Mouse (Mus musculus): ENCODE measurements around the gene Grap. TPM values are rescaled to one million over a fixed set of nuclear protein-coding genes. Genes with fewer than 3 reads are reported as not detected.

Grap gene
- polyA plus RNA-seq, 1 experiment from 2014 or later = 13.9 TPM

GRCm38 (mm10) chr11:61699460-61699859, 46.4 kb downstream of the Grap start:
- Histone ChIP-seq H3K4me1 (ENCODE audit: control insufficient read depth, insufficient read depth, low read length) (peaks cover 3% of the 10 kb centered on the region; the same call in 1 of the 2 replicates), H3K9me3 (replicated peaks; ENCODE audit: control insufficient read depth, low read length) (no peaks in the 10 kb centered on the region), H3K27me3 (ENCODE audit: control insufficient read depth, insufficient read depth, low read length) (no peaks in the 10 kb centered on the region), H3K4me2 (ENCODE audit: low read depth, low read length) (no peak overlapping the region), H3K27ac (ENCODE audit: low read length) (no peak overlapping the region), H3K9ac (ENCODE audit: low read length) (no peak overlapping the region), H3K4me3 (ENCODE audit: low read length) (no peak overlapping the region), H3K36me3 (ENCODE audit: control insufficient read depth, insufficient read depth) (no peaks in the 10 kb centered on the region)
- WGBS = 76% methylated on average over 5 of the region's 5 CpGs
- no peak for ATAC-seq (replicated peaks; ENCODE audit: extremely low read depth, insufficient read depth, low FRiP score)

DNA sequence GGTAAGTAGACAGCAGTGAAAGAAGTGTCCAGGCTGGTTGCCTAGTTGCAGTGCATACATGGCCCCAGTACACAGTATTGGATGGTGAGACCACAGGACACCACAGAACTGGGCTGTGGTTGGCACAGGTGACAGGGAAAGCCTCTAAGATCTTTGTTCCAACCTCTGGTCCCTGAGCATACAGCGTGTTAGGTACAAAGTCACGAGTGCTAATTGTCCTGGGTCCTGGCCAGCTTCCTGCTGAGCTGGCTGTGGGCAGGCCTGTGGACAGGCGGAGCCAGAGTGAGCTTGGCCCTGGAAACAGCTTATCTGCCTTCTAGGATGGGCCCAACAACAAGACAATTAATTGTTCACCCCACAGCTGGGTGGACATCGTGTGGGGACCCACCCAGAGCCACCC, 46.9 kb downstream of the Grap start:
- 50% methylated on average over 4 of the region's 4 CpGs for WGBS
- no peak for ATAC-seq (replicated peaks; ENCODE audit: extremely low read depth, insufficient read depth, low FRiP score)

DNA sequence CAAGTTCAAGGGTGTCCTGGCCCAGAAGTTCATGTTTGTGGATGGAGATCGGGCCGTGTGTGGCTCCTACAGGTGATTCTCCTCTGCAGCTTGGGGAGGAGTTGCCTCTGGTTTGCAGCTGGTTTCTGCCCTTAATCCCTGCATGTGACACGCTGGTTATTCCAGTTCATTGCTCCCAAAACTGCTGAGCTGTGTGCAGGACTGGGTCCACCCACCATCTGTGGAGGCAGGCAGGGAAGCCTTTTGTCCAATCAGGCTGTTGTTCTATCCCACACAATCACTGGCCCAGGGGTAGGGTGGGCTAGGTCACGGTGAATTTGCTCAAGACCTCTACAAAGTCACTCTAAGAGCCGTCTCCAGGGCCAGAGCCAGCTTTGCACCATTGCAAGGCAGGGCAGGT, 48.6 kb downstream of the Grap start:
- 79% methylated on average over 5 of the region's 5 CpGs for WGBS
- peaks cover 3% of the 10 kb centered on the region; the same call in 1 of the 2 replicates for H3K4me1 ChIP-seq (ENCODE audit: control insufficient read depth, insufficient read depth, low read length)
- H3K27me3 ChIP-seq (ENCODE audit: control insufficient read depth, insufficient read depth, low read length) = no peaks in the 10 kb centered on the region
- ATAC-seq (replicated peaks; ENCODE audit: extremely low read depth, insufficient read depth, low FRiP score) = no peak
- no peak overlapping the region for H3K4me3 ChIP-seq (ENCODE audit: low read length)
- H3K27ac ChIP-seq (ENCODE audit: low read length) = no peak overlapping the region
- no peaks in the 10 kb centered on the region for H3K36me3 ChIP-seq (ENCODE audit: control insufficient read depth, insufficient read depth)
- no peaks in the 10 kb centered on the region for H3K9me3 ChIP-seq (replicated peaks; ENCODE audit: control insufficient read depth, low read length)
- H3K9ac ChIP-seq (ENCODE audit: low read length) = no peak overlapping the region
- H3K4me2 ChIP-seq (ENCODE audit: low read depth, low read length) = no peak overlapping the region

More for the DNA sequence above, 46.9 kb downstream of the Grap start:
- no peak overlapping the region for H3K9ac ChIP-seq (ENCODE audit: low read length)
- H3K4me2 ChIP-seq (ENCODE audit: low read depth, low read length) = no peak overlapping the region
- H3K27ac ChIP-seq (ENCODE audit: low read length) = no peak overlapping the region
- H3K9me3 ChIP-seq (replicated peaks; ENCODE audit: control insufficient read depth, low read length) = no peaks in the 10 kb centered on the region
- no peaks in the 10 kb centered on the region for H3K36me3 ChIP-seq (ENCODE audit: control insufficient read depth, insufficient read depth)
- H3K4me3 ChIP-seq (ENCODE audit: low read length) = no peak overlapping the region
- no peaks in the 10 kb centered on the region for H3K27me3 ChIP-seq (ENCODE audit: control insufficient read depth, insufficient read depth, low read length)
- peaks cover 3% of the 10 kb centered on the region; the same call in 1 of the 2 replicates for H3K4me1 ChIP-seq (ENCODE audit: control insufficient read depth, insufficient read depth, low read length)

DNA sequence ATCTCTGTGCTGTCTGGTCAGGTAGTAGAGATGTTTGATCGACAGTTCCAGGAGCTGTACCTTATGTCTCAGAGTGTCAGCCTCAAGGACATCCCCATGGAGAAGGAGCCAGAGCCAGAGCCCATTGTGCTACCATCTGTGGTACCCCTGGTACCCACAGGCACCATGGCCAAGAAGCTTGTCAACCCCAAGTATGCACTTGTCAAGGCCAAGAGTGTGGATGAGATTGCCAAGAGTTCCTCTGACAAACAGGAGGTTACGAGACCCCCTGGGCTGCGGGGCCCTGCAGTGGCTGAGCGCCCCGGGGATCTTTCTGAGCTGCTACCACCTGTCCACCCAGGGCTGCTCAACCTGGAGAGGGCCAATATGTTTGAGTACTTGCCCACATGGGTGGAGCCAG, 49.4 kb downstream of the Grap start:
- Histone ChIP-seq H3K9ac (ENCODE audit: low read length) (no peak overlapping the region), H3K4me2 (ENCODE audit: low read depth, low read length) (no peak overlapping the region), H3K4me1 (ENCODE audit: control insufficient read depth, insufficient read depth, low read length) (peaks cover 3% of the 10 kb centered on the region; the same call in 1 of the 2 replicates), H3K36me3 (ENCODE audit: control insufficient read depth, insufficient read depth) (no peaks in the 10 kb centered on the region), H3K27ac (ENCODE audit: low read length) (no peak overlapping the region), H3K4me3 (ENCODE audit: low read length) (no peak overlapping the region), H3K9me3 (replicated peaks; ENCODE audit: control insufficient read depth, low read length) (no peaks in the 10 kb centered on the region), H3K27me3 (ENCODE audit: control insufficient read depth, insufficient read depth, low read length) (no peaks in the 10 kb centered on the region)
- WGBS = 90% methylated on average over 5 of the region's 5 CpGs
- no peak for ATAC-seq (replicated peaks; ENCODE audit: extremely low read depth, insufficient read depth, low FRiP score)

GRCm38 (mm10) chr11:61705581-61705980, 52.5 kb downstream of the Grap start:
- Histone ChIP-seq H3K9ac (ENCODE audit: low read length) (no peak overlapping the region), H3K4me1 (ENCODE audit: control insufficient read depth, insufficient read depth, low read length) (no peaks in the 10 kb centered on the region), H3K4me2 (ENCODE audit: low read depth, low read length) (no peak overlapping the region), H3K36me3 (ENCODE audit: control insufficient read depth, insufficient read depth) (no peaks in the 10 kb centered on the region), H3K9me3 (replicated peaks; ENCODE audit: control insufficient read depth, low read length) (no peaks in the 10 kb centered on the region), H3K4me3 (ENCODE audit: low read length) (no peak overlapping the region), H3K27ac (ENCODE audit: low read length) (no peak overlapping the region), H3K27me3 (ENCODE audit: control insufficient read depth, insufficient read depth, low read length) (no peaks in the 10 kb centered on the region)
- no peak for ATAC-seq (replicated peaks; ENCODE audit: extremely low read depth, insufficient read depth, low FRiP score)
- 88% methylated on average over 2 of the region's 2 CpGs for whole genome bisulfite sequencing

DNA sequence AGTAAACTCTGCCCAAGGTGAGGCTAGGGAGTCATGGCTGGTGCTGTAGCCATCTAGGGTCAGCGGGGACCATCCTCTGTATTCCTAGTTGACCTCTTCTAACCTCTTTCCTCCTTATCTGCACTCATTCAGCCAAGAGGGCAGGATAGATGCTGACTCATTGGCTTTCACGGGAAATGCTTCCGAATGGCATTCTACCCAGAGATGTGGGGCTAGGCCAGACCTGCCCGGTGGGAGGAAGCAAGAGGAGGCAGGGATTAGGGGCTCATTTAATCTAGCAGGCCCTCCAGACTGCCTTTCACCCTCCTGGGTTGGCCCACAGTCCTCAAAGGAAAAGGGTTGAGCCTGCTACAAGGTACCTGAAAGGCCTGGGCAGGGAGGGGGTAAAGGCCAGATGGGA, 53.2 kb downstream of the Grap start:
- H3K9ac ChIP-seq (ENCODE audit: low read length) = no peak overlapping the region
- no peak overlapping the region for H3K27ac ChIP-seq (ENCODE audit: low read length)
- no peaks in the 10 kb centered on the region for H3K27me3 ChIP-seq (ENCODE audit: control insufficient read depth, insufficient read depth, low read length)
- H3K4me3 ChIP-seq (ENCODE audit: low read length) = no peak overlapping the region
- no peaks in the 10 kb centered on the region for H3K4me1 ChIP-seq (ENCODE audit: control insufficient read depth, insufficient read depth, low read length)
- no peak overlapping the region for H3K4me2 ChIP-seq (ENCODE audit: low read depth, low read length)
- H3K36me3 ChIP-seq (ENCODE audit: control insufficient read depth, insufficient read depth) = no peaks in the 10 kb centered on the region
- no peaks in the 10 kb centered on the region for H3K9me3 ChIP-seq (replicated peaks; ENCODE audit: control insufficient read depth, low read length)
- WGBS = 44% methylated on average over 4 of the region's 4 CpGs
- ATAC-seq (replicated peaks; ENCODE audit: extremely low read depth, insufficient read depth, low FRiP score) = no peak

DNA sequence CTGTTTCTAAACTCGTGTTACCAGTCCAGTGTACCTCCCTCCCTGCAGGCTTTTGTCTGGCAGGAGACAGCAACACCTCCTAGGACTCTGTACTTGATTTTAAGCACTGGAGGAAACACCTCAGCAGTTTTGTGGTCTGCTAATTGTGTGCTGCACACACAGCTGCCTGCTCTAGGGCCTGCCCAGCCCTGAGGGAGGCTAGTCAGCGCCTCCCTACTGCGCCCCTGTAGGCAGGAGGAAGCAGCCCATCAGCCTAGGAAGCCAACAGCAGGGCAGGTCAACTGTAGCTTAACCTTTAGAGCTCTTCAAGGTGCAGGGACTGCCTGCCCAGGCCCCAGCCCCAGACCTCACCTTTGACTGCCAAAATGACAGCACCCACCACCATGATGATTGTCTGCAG, 55.9 kb downstream of the Grap start:
- no peaks in the 10 kb centered on the region for H3K4me1 ChIP-seq (ENCODE audit: control insufficient read depth, insufficient read depth, low read length)
- no peaks in the 10 kb centered on the region for H3K27me3 ChIP-seq (ENCODE audit: control insufficient read depth, insufficient read depth, low read length)
- no peaks in the 10 kb centered on the region for H3K36me3 ChIP-seq (ENCODE audit: control insufficient read depth, insufficient read depth)
- no peak overlapping the region for H3K9ac ChIP-seq (ENCODE audit: low read length)
- no peak for ATAC-seq (replicated peaks; ENCODE audit: extremely low read depth, insufficient read depth, low FRiP score)
- no peak overlapping the region for H3K27ac ChIP-seq (ENCODE audit: low read length)
- no peaks in the 10 kb centered on the region for H3K9me3 ChIP-seq (replicated peaks; ENCODE audit: control insufficient read depth, low read length)
- no peak overlapping the region for H3K4me3 ChIP-seq (ENCODE audit: low read length)
- no peak overlapping the region for H3K4me2 ChIP-seq (ENCODE audit: low read depth, low read length)
- WGBS = 77% methylated on average over 3 of the region's 3 CpGs

GRCm38 (mm10) chr11:61713157-61713855, 60.2 kb downstream of the Grap start:
- no peaks in the 10 kb centered on the region for H3K36me3 ChIP-seq (ENCODE audit: control insufficient read depth, insufficient read depth)
- no peak for ATAC-seq (replicated peaks; ENCODE audit: extremely low read depth, insufficient read depth, low FRiP score)
- no peaks in the 10 kb centered on the region for H3K9me3 ChIP-seq (replicated peaks; ENCODE audit: control insufficient read depth, low read length)
- H3K9ac ChIP-seq (ENCODE audit: low read length) = no peak overlapping the region
- H3K27ac ChIP-seq (ENCODE audit: low read length) = no peak overlapping the region
- no peaks in the 10 kb centered on the region for H3K27me3 ChIP-seq (ENCODE audit: control insufficient read depth, insufficient read depth, low read length)
- no peak overlapping the region for H3K4me2 ChIP-seq (ENCODE audit: low read depth, low read length)
- no peak overlapping the region for H3K4me3 ChIP-seq (ENCODE audit: low read length)
- no peaks in the 10 kb centered on the region for H3K4me1 ChIP-seq (ENCODE audit: control insufficient read depth, insufficient read depth, low read length)
- WGBS = 65% methylated on average over 15 of the region's 15 CpGs

DNA sequence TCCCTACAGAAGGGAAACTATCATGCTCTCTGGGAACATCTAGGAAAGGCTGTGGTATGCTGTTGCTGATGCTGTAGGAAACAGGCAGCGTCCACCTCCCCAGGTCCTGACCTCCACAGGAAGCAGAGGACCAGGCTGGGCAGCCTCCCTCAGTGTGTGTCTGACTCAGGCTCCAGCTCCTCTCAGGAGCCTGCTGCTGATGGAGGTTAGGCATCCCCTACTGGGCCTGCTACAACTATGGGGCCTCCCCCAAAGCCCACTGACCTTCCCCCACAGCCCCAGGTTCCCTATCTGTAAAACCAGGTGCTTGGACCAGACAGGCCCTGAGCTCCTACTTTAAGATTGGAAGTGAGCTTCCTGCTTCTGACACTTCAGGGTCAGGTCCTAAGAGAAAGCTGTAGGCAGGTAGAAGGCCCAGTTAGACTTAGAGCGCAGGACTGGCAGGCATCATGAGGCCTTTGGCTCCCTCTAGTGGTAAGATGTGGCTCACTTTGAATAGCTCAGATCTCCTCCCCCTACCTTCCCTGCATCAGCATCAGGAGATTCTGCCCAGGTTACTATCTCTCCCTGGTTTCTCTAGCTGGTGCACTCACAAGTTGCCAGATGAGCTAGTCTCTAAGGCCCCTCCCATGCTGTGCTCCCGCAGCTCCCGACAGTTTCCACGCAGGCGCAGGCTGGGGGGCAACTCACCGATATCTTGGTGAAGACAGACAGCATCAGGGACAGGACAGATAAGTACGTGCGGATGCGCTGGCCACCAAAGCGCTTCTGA, 61.5 kb downstream of the Grap start:
- H3K9me3 ChIP-seq (replicated peaks; ENCODE audit: control insufficient read depth, low read length) = no peaks in the 10 kb centered on the region
- H3K9ac ChIP-seq (ENCODE audit: low read length) = no peak overlapping the region
- ATAC-seq (replicated peaks; ENCODE audit: extremely low read depth, insufficient read depth, low FRiP score) = peak; percentile 53
- H3K27ac ChIP-seq (ENCODE audit: low read length) = no peak overlapping the region
- H3K4me3 ChIP-seq (ENCODE audit: low read length) = no peak overlapping the region
- H3K4me1 ChIP-seq (ENCODE audit: control insufficient read depth, insufficient read depth, low read length) = no peaks in the 10 kb centered on the region
- 31% methylated on average over 11 of the region's 11 CpGs for WGBS
- H3K4me2 ChIP-seq (ENCODE audit: low read depth, low read length) = no peak overlapping the region
- no peaks in the 10 kb centered on the region for H3K36me3 ChIP-seq (ENCODE audit: control insufficient read depth, insufficient read depth)
- no peaks in the 10 kb centered on the region for H3K27me3 ChIP-seq (ENCODE audit: control insufficient read depth, insufficient read depth, low read length)
